Mouse (Mus musculus) lung, postnatal 14 days (tissue): ENCODE results near the gene Maip1.
A peak's percentile ranks its signal among the peaks of the same experiment; 100 is the strongest.

Source experiments
- DNase-seq: peaks from one replicate; pipeline ENCODE4 v3.0.0; 2021

The Maip1 gene

DNA sequence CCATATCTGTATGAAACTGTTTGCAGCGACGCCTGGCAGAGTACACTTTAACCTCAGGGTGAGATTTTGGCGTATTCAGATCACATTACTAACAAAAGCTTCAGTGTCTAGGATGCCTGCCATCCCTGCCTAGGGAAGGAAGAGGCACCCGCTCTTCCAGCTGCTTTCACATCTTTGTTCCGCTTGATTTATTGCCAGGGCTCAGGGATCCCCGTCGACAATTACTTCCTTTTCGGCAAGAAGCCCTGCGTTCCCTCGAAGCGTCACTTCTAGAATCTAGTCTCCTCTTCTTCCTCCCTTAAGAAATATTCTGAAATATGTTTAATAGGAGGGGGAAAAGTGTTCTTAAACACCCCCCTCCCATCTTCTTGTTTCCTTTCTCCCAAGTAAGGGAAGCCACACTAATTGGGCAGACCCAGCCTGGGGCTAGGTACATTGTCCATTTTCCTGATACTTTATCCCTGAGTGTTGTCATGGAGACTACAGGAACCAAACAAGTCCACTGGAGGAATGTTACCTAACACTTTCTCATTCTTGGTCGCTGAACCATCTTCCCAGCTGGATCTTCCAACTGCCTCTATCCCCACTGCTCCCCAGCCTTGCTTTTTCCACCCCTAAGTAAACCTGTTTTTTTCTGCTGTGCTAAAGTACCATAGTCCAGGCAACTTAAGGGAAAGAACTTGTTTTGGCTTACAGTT, 23.8 kb downstream of the Maip1 start:
- no peak for DNase-seq

DNA sequence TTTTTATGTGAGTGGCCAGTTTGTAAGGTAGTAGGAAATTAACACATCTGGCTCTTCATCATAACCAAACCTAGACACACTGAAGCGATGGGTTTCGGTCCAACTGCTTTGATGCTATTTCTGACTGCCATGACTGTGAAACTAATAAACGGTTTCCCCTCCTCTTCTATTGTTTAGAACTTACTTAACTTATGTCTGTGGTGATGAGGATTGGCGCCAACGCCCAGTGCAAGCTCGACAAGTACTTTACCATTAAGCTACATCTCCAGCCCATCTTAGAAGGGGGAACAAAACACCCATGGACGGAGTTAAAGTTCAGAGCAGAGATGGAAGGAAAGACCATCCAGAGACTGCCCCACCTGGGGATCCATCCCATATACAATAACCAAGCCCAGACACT, 27.0 kb downstream of the Maip1 start:
- DNase-seq, result no peak

GRCm38 (mm10) chr1:57436408-57436807, 30.3 kb downstream of the Maip1 start:
- DNase-seq, result peak; percentile 69

DNA sequence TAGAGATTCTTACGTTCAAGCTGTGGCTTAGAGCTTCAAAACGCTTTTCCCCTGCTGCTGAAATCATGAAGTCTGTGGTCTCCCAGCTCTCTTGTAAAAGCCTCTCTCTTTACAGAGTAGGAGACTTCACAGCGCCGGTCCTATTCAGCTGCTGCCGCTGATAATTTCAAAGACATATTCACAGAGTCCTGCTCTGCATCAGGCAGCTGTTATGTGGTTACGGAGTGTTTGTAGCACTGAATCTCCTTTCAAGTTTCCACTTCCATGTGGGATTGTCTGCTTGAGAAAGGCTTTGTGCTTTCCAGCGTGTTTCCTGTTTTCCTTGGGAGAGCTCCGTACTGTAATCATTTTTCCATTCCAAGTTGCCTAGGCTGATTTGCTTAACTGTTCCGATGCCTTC, 30.8 kb downstream of the Maip1 start:
- peak; percentile 14 for DNase-seq

- no peak for DNase-seq
Measured at GRCm38 (mm10) chr1:57439026-57439425, 32.9 kb downstream of the Maip1 start.

- DNase-seq, result no peak
Measured at GRCm38 (mm10) chr1:57440771-57441170, 34.6 kb downstream of the Maip1 start.

GRCm38 (mm10) chr1:57445679-57446078, 39.6 kb downstream of the Maip1 start:
- DNase-seq, result no peak

- DNase-seq, result no peak
Measured at GRCm38 (mm10) chr1:57450241-57450640, 44.1 kb downstream of the Maip1 start.

GRCm38 (mm10) chr1:57460305-57460940, 54.3 kb downstream of the Maip1 start:
- DNase-seq, result no peak
